Mouse (Mus musculus) spleen, adult 2 months (tissue): ENCODE data around the gene Bfsp2.

ENCODE experiments used
- CTCF ChIP-seq: fragments of 200-500 bp; IDR thresholded peaks from 2 replicates; pipeline ENCODE4 v1.5.1; 2011; ENCODE audit warnings: mild to moderate bottlenecking, inconsistent platforms; ENCODE audit not compliant: insufficient read depth, insufficient read length, insufficient replicate concordance; ENCODE audit errors: extremely low read depth
- POLR2A ChIP-seq: fragments of 200-500 bp; IDR thresholded peaks from 2 replicates; pipeline ENCODE4 v1.6.1; 2011; ENCODE audit warnings: low read depth, low read length, inconsistent platforms

DNA sequence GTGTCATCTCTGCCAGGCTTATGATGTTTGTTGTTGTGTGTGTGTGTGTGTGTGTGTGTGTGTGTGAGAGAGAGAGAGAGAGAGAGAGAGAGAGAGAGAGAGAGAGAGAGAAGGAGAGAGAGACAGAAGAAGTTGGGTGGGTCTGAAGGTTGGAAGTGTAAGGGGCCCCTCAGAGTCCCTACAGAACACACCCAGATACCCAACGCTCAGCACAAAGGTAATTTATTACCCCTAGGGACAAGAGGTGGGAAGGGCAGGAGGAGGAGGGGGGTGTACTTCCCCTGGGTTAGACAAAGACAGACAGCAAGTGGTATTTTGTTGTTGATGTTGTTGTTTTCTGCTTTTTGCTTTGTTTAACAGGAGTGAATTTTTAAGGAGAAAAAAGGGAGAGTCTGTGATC, 94.6 kb downstream of the Bfsp2 start:
- no peak for TF ChIP-seq CTCF
- TF ChIP-seq POLR2A: no peak
